Mouse (Mus musculus) spleen, adult 2 months (tissue): ENCODE measurements around the gene Caln1.

Experiments used
- CTCF ChIP-seq: fragments of 200-500 bp; IDR thresholded peaks from 2 replicates; pipeline ENCODE4 v1.5.1; 2011; ENCODE audit warnings: mild to moderate bottlenecking, inconsistent platforms; ENCODE audit not compliant: insufficient read depth, insufficient read length, insufficient replicate concordance; ENCODE audit errors: extremely low read depth
- POLR2A ChIP-seq: fragments of 200-500 bp; IDR thresholded peaks from 2 replicates; pipeline ENCODE4 v1.6.1; 2011; ENCODE audit warnings: low read depth, low read length, inconsistent platforms

- no peak for TF ChIP-seq POLR2A
- no peak for TF ChIP-seq CTCF
These were observed 490.5 kb downstream of the Caln1 start for GRCm38 (mm10) chr5:130859736-130860135.
